Mouse (Mus musculus): Measurements from ENCODE around the gene Reep3.
A peak's percentile ranks its signal among the peaks of the same experiment; 100 is the strongest.

The Reep3 gene

DNA sequence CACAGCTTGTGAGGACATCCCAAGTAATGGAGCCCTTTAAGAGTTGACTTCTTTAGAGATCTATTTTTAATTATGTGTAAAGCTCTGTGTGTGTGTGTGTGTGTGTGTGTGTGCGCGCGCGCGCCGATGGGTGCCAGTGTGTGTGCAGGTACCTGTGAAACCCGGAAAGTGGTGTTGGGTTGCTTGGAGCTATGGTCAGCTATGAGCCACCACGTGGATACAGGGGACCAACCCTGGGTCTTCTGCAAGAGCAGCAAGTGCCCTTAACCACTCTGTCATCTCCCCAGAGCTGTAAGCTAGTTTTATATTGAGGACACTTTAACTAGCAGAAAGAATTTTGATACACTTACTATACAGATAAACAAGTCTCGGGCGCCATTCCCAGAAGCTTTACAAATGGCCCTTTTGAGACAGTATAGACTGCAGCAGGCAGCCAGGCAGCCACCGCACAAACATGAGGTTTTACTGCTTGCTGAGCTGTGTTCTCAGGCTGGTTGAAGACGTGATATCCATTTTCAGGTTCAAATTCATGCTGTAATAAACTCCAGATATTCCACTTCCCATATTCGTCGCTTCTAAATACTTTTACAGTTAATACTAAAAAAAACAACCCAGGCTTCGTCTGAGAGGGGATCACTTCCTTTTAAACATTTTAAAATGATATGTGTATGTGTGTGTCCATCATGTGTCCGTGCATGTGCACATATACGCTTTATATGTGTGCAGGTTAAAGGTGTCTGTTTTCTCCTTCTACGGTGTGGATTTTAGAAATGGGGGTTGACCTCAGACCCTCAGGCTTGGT lies 15.3 kb downstream of the Reep3 start:
- no peak for DNase-seq

DNA sequence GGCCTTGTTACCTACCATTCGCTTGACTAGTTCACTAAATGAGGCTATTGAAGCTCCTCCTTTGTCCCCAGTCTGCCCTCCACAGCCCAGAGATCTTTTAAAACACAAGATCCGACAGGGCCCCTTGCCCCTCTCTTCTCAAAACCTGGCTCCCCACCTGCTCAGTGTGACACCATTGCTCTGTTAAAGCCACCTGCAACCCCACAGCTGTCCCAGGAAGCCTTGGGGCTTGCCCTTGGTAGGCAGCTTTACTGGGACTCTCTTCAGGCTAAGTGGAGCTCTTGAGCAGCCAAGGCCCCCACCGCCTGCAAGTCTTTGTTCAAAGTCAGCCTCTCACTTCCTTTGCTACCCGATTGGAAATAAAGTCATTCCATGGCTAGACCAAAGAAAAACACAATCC lies 17.7 kb downstream of the Reep3 start:
- DNase-seq: no peak

DNA sequence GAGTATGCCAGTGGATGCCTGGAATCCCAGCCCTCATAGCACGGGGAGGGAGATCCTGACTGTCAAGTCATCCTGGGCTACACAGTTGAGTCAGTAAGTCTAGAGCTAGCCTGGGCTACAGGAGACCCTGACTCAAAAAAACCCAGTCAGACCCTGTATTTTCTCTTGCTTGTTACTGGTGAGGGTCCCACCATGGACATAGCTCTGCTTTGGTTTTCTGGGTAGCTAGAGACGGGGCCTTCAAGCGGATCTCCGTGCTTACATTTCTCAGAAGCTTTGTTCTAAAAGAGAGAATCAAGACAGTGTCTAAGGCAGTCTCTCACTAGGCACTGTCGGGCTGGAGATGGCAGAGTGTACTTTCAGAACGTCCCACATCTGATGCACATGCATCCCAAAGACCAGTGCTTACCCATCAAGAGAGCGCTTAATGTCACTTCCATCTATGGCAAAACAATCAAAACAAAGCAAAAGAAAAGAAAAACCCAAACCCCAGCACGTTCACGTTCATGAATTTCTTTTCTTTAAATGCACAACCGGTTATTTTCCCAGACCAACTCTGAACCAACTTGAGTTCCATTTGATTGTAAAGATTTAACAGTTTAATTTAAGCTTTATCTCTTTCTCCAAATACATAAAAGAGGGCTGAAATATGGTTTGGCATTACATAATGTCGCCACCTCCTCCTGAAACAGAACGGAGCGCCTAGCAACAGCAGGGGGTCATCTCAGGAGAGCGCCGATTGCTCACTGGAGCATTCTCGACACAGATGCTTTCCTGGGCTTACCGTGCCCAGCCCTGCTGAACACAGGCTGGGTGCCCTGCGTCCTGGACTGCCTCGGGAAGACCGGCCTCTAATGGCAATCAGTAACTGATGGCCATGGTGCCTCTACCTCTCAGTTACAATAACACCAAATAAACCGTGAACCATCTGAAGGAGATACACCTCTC lies 20.5 kb downstream of the Reep3 start:
- DNase-seq: no peak

DNA sequence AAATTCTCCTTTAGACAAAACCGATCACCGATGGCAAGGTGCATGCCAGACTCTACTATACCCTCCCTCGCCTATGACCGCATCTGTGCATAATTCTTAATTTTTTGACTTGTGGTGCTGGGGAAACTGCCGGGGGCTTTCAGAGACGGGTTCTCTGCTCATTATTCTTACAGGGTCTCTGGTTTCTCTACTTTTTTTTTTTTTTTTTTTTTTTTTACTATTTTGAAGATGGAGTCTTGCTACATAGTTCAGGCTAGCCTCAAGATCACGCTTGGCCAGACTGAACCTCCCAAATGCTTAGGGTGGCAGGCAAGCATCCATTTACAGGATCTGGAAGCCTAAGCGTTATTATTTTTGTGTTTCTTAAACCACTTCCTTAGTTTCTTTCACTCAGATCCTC lies 23.2 kb downstream of the Reep3 start:
- DNase-seq: no peak

DNA sequence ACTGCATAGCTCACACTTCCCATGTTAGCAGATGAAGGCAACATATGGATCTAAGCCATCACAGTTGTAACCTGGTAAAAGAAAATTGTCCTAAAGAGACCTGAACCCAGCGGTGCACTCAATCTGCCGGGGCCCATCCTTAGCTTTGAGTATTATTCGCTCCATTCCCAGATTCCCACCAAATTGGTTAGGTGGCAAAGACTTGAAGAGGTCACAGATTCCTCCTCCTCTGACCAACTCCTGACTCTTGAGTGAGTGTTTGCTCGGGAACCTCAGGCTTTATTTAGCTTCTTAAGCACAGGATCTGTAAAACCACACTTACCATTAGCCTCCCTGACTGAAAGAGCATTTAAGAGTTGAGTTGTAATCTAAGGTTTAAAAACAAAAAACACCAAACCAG lies 24.1 kb downstream of the Reep3 start:
- DNase-seq: no peak

DNA sequence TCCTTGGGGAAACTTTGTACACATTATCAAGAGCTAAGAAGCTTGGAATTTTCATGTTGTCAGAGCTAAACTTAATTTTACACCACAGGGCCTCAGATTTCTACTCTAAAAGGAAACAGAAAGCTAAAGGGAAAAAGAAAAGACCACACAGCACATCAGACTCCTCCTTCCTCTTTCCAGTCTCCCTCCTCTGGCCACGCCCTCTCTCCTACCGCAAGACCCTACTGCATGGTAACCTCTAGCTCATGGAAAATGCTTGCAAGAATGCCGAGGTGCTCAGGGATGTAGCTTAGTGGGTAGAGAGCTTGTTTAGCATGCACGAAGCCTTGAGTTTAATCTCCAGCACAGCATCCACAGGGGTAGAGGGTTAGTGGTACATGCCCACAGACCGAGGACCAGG lies 24.9 kb downstream of the Reep3 start:
- DNase-seq: no peak

DNA sequence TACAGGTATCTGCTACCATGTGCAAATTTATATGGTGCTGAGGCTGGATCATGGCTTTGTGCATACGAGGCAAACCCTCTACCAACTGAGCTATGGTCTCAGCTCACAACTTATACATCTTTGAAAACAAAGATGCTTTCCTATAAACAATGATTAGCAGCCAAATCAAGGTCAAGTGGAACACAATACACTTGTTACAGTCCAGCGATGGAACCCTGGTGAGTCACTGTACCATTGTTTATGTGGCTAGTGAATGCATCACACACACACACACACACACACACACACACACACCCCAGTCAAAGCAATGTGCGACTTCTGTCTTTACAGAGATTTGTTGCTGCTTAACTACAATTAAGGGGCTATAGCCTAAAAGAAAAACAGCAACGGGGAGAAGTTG lies 25.4 kb downstream of the Reep3 start:
- DNase-seq: no peak

DNA sequence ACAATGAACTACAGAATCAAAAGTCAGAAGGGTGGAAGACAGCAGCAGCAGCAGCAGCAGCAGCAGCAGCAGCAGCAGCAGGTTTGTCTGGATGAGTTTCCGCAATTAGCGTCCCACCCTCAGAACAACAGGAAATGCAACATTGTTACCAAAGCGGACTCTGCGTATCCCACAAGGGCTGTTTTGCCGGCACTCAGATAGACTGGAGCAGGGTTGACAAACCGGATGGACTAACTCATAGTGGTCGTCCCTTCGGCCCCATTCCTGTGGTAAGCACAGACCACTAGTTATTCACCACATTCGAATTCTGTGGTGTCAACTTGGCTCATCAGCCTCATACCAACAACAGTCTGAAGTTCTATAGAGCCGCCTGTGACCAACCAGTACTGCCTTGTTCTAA lies 27.7 kb downstream of the Reep3 start:
- DNase-seq: peak; percentile 17

DNA sequence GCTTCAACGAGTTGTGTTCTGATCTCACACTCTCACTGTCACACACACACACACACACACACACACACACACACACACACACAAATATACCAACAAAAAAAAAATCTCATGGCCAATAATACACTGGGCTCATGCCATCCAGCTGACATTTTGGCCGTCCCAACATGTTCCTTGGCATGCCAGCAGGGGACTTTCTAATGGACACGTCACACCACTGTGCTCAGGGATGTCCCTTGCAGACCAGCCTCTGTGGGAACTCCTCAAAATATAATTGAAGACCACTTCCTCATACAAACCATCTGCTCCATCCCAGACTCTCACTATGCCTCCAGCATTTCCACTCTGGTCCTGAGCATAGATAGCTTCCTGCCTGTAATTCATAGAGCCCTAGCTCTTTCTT lies 30.3 kb downstream of the Reep3 start:
- no peak for DNase-seq

DNA sequence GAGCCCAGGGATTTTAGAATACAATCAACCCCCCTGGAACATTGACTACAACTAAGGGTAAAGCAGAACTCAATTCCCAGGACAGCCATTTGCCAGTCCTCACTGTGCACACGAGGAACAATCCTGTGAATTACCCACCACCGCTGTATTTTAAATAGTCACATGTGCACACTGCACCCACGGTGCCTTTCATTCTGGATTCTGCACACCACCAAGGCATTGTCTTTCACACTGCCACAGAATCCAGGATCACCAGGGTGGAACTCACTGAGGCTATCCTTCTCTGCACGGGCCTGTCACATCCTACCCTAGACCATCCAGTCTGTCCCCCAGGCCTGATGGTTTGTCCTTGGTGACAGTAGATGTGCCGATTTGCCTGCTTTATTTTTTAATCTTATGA lies 30.8 kb downstream of the Reep3 start:
- no peak for DNase-seq

DNA sequence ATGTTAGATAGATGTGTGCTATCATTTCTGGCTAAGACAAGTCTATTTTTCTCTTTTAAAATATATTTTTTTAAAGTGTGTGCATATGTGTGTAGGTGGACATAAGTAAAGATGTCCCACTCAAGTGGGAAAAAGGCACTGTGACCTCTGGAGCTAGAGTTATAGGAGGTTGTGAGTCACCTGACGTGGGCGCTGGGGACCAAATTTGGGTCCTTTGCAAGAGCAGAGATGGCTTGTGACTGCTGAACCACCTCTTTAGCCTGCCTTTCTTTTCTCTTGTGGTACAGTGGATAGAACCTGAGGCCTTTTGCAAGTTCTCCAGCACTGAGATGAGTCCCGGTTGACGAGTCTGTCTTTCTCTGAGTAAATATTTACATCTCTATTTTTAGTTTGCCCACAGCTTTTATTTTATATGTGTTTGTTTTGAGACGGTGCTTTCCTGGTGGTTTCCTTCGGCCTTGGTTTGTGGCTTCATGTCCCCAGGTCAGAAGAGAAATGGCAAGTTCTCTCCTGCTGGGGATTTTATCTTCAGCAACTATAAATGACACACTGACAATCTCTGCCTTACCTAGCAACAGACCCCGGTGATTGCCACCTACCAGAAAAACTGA lies 31.4 kb downstream of the Reep3 start:
- DNase-seq: no peak

DNA sequence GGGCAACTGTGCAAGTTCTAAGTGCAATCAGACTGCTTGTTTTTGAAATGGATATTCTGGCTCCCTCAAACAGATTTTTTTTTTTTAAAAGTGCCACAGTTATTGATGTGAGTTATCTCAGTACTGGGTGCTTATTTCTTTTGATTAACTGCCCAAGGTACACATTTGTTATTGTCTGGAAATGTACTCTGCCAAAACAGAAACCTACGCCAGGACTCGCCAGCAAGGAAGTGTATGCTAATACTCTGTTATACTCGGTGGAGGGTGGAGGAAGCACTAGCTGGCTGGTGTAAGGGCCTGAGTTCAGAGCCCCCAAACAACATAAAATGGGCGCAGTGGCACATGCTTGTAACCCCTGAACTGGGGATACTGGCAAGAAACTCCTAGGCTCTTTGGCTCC lies 34.9 kb downstream of the Reep3 start:
- no peak for DNase-seq

DNA sequence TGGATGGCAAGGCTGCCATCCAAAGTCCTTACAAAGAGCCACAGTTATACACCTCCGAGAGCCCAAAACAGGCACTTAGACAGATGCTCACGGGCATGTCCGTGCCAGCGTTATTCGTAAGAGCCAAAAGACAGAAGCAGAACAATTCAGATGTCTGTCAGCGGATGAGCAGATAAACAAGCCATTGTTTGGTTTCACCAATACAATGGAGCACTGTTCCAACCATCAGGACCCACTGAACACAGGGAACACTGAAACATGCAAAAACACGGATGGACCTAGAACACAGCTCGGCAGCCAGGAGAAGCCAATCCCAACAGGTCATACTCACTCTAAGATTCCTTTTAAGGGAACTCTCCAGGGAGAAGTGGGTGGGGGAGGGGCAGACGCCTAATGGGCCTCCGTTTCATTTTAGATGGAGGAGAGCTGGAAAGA lies 35.4 kb downstream of the Reep3 start:
- DNase-seq: no peak

DNA sequence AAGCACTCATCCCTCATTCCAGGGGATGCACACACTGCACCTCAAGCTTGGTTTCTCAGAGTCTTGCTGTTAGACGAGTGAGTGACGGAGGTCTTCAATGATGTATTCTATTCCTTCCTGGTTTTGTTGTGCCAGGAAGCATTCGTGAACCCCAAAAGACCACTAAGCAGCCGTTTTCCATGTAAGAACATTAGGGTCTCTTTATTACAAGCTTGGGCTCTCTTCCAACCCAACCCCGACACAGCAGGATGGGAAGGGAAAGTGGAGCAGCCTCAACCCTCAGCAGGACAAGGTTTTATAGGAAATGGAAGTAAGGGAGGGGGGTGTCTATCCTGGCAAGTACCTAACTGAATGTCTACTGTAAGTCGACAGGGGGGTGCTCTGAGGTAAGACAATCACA lies 38.0 kb downstream of the Reep3 start:
- DNase-seq: no peak

DNA sequence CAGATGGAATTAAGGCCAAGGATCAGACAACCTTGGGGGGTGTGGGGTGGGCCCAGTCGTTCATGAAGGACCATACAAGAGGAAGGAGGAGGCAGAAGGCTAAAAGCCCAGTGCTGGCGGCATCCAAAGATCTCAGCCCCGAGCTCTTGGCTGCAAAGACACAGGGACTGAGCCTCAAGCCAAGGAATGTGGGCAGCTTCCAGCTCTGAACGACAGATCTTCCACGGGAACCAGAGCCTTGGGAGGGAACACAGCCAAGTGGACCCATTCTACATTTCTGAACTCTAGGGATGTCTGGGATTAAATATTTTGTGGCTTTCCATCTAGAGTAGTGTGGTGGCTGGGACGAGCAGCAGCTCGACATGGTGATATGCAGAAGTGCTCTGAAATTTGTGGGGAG lies 38.4 kb downstream of the Reep3 start:
- DNase-seq: no peak

DNA sequence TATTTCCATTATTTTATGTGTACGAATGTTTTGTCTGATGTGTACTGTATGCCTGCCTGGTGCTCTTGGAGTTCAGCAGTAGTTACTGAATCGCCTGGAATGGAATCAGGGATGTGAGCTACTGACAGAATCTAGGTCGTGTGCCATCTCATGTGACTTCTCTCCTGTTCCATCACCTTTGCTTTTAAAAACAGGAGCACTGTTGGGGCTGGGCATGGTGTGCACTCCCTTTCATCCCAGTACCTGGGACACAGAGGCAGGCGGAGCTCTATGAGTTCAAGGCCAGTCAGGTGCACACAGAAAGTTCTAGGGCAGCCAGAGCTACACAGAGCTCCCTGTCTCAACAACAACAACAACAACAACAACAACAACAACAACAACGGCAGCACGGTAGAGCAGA lies 39.0 kb downstream of the Reep3 start:
- DNase-seq: no peak

DNA sequence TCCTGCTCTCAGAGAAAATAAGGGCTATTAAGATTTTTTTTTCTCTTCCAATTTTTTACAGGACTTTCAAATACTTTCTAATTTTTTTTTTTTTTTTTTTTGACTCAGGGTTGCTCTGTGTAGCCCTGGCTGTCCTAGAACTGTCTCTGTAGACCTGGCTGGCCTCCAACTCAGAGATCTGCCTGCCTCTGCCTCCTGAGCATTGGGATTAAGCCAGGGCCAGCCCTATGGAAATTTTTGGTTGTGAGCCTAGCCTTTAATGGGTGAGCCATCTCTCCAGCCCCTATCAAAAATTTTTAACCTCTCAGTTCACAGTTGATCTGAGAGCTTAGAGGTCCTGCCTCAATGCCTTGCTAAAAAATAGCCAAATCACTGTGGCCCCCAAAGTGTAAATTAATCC lies 39.5 kb downstream of the Reep3 start:
- no peak for DNase-seq

DNA sequence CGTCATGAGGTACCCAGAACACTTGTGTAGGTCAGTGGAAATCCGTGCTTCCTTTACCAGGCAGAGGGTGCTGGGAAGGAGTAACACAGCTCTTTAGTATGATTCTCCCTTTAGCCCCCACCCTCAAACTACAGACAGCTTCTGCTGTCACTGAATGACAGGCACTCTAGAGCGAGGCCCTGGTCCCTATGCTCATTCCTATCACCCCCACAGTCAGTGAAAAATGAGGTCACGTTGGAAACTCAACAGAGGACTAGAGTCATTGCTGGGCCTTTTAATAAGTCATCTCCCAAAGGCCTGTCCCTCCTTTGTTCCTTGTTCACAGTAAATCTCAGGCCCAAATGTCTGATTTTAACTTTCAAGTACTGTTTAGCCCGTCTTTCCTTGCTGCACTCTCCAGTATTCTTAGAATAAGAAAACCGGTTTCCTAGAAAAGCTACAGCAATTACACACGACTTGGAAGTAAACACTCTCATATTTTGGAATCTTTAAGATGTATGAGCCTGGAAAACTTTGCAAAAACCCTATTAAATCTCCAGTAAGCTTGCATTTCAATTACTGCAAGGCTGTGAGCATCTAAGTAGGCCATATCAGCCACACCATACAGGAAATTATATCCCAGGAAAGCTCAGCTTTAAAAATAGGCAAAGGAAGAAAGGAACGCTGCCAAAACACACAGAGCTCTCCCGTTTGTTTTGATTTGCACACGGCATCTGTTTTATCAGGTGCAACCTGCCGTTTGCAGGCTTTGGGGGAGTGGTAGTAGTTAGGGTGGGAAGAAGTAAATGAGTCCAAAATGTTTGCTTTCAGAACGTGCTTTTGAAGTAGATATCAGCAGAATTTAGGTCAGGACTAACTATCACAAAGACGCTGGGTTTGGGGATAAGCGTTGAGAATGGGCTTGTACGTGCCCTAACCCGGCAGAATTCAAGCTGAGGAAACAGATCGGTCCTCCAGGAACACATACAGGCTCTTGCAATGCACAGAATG lies 40.6 kb downstream of the Reep3 start:
- DNase-seq: no peak

DNA sequence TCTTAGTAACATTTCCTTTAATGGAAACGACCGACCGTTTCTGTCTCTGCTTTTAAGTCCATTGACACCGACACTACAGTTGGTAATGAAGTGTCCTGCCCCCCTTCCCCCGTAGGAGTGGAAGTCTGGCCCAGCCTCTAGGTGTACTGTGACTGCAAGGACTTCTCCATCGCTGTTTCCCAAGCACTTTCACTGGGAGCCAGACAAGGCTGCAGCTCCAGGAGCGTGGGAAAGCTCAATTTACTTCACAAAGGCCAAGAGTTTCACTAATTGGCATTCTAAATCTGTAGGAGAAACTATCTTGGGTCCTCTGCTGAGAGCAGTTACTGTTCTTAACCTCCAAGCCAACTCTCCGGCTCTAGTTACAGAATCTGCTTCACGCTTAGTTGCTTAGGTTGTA lies 43.3 kb downstream of the Reep3 start:
- no peak for DNase-seq

DNA sequence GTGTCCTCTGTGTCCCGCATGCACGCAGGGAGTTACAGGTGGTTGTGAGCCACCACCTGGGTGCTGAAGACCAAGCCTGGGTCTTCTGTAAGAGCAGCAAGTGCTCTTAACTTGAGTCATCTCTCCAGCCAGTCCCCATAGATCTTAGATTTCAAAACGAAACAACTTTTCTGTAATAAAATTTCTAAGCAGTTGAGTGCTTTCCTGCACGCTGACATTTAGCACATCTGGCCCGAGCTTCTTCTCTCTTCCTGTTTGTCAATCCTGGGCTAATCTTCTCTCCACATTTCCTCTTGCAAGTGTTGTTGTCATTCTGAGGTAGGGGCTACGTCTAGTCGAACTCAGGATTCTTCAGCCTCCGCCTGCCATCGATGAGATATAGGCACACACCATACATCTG lies 44.3 kb downstream of the Reep3 start:
- no peak for DNase-seq

DNA sequence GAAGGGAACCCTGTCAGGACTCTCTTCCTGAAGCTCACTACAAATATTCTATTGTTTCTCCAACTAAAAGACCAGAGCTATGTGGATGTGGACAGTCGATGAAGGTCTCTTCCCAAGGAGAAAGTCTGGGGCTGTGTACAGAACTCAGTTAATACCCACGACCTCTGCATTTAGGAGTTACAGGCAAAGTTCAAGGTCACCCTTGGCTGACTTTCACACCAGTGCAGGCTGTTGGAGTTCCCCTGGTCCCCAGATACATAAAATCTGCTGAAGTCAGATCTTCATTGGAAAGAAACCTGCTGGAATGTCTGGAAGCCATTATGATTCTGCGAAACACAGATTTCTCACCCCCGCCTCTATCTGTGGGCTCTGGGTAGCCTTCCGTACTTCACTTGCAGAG lies 45.3 kb downstream of the Reep3 start:
- DNase-seq: no peak

DNA sequence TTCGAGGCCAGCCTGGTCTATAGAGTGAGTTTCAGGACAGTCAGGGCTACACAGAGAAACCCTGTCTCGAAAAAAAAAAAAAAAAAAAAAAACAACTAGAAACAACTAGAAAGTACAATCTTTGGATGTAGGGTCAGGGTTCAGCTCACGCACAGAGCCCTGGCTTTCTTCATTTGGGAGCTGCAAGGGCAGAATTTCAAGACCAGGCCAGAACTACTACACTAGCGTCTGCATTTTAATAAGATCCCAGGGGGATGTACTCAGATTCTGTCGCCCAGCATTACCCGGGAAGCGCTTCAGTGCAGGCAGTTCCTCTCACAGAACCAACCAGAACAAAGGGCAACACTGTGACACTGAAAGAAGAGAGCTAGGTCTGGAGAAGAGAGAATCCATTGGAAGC lies 46.0 kb downstream of the Reep3 start:
- DNase-seq: no peak
